Mouse (Mus musculus) ES-E14 (cell line): ENCODE data around the gene Abl1. TPM values are rescaled to one million over a fixed set of nuclear protein-coding genes. Genes with fewer than 3 reads are reported as not detected.

Experiments
- DNase-seq: peaks from one replicate; pipeline ENCODE4 v3.0.0-alpha.2; 2013; ENCODE audit warnings: low read depth, low spot score
- H3K27ac ChIP-seq: 2 replicates; pipeline ENCODE4 v1.5.1; 2012; ENCODE audit warnings: low read depth, mild to moderate bottlenecking, low read length, moderate library complexity, mixed read lengths; ENCODE audit not compliant: poor library complexity, insufficient read depth, severe bottlenecking
- H3K36me3 ChIP-seq: 2 replicates; pipeline ENCODE4 v1.6.1; 2012; ENCODE audit warnings: mild to moderate bottlenecking, low read length, moderate library complexity, mixed read lengths; ENCODE audit not compliant: control insufficient read depth, poor library complexity, insufficient read depth, severe bottlenecking
- H3K4me1 ChIP-seq, 2 experiments: fragments of 150-350 bp in 1 of 2; sonication (generic) in 1 of 2; 2 replicates each; pipeline ENCODE4 v1.6.1; 2012; ENCODE audit warnings: low read length in 2 of 2, mild to moderate bottlenecking in 1 of 2, mixed read lengths in 1 of 2; ENCODE audit not compliant: control insufficient read depth in 2 of 2, insufficient read depth in 2 of 2, poor library complexity in 1 of 2
- H3K4me3 ChIP-seq, 2 experiments: fragments of 150-350 bp in 1 of 2; sonication (generic) in 1 of 2; 2 replicates each; pipeline ENCODE4 v1.5.1; 2012; ENCODE audit warnings: low read length in 2 of 2, low read depth in 1 of 2, mild to moderate bottlenecking in 1 of 2, mixed read lengths in 1 of 2; ENCODE audit not compliant: insufficient read depth in 1 of 2, poor library complexity in 1 of 2, severe bottlenecking in 1 of 2
- H3K9ac ChIP-seq: 2 replicates; pipeline ENCODE4 v1.6.1; 2012; ENCODE audit warnings: low read depth, mild to moderate bottlenecking, low read length, mixed read lengths; ENCODE audit not compliant: poor library complexity, insufficient read depth, severe bottlenecking
- H3K9me3 ChIP-seq: fragments of 150-350 bp; sonication (generic); 2 replicates; pipeline ENCODE4 v1.6.1; 2012; ENCODE audit warnings: low read depth, mild to moderate bottlenecking, low read length; ENCODE audit not compliant: control insufficient read depth, insufficient read depth
- CHD2 ChIP-seq: IDR thresholded peaks from 2 replicates; pipeline ENCODE4 v1.6.1; 2014; ENCODE audit warnings: mild to moderate bottlenecking, low read depth, low read length, inconsistent platforms
- HCFC1 ChIP-seq: IDR thresholded peaks from 2 replicates; pipeline ENCODE4 v1.6.1; 2012; ENCODE audit warnings: low read length, inconsistent platforms, borderline replicate concordance; ENCODE audit not compliant: insufficient read depth
- MAFK ChIP-seq: IDR thresholded peaks from 2 replicates; pipeline ENCODE4 v1.6.1; 2014; ENCODE audit warnings: mild to moderate bottlenecking, low read depth, low read length, inconsistent platforms; ENCODE audit not compliant: insufficient read depth
- ZC3H11A ChIP-seq: IDR thresholded peaks from 2 replicates; pipeline ENCODE4 v1.6.1; 2012; ENCODE audit warnings: low read depth, mild to moderate bottlenecking, inconsistent platforms, low read length, borderline replicate concordance
- ZNF384 ChIP-seq: IDR thresholded peaks from 2 replicates; pipeline ENCODE4 v1.6.1; 2012; ENCODE audit warnings: low read depth, low read length, inconsistent platforms
- in situ Hi-C, 2 experiments: fragments of 600-800 bp; cut with MboI; formaldehyde crosslinking; loops; one replicate each; pipeline ENCODE4 v1.15.1; 2025; ENCODE audit warnings: low sequenced_read_pairs in 2 of 2, inconsistent platforms in 1 of 2; ENCODE audit not compliant: unreplicated experiment in 2 of 2
- total RNA-seq: library from RNA; depleted of rRNA; stranded (reverse); fragments of 300-350 nt; gene quantifications from 2 replicates; pipeline ENCODE4 v1.2.3, GENCODE M21; 2012

Abl1 gene
- total RNA-seq, 1 experiment, result 41.9 TPM

DNA sequence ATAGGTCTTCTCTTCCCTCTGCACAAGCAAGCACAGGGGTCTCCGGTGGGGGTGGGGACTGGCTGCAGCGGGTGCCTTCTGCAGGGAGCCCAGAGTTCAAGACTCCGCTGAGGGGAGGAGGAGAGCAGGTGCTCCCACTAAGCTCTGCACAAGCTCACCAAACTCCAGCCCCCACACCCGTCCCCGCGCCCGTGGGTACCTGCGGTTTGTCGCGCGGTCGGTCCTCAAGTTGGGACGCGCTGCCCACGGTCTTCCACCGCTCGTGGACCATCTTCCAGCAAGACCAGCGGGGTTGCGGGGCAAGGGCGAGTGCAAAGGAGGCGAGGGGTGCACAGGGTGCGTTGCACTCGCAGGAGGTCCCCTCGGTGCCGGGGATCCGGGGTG is 157.3 kb downstream of the Abl1 start:
- Histone ChIP-seq H3K9me3 (no peaks in the 10 kb centered on the region), H3K9ac (peak overlapping the region; percentile 15; the same call in 1 of the 2 replicates), H3K4me3 (peak overlapping the region; percentile 64 to 74), H3K36me3 (no peaks in the 10 kb centered on the region), H3K27ac (no peak overlapping the region), H3K4me1 (peaks cover 0 to 5% of the 10 kb centered on the region in 2 experiments; a peak in 1 of 4 replicates)
- TF ChIP-seq CHD2, result no peak
- TF ChIP-seq ZC3H11A, result no peak
- no peak for TF ChIP-seq HCFC1
- TF ChIP-seq MAFK, result no peak
- TF ChIP-seq ZNF384, result no peak
- in situ Hi-C loops, result no loop called here
- DNase-seq, result no peak

GRCm38 (mm10) chr2:31845896-31846691 is 157.9 kb downstream of the Abl1 start, which contains the start of gene Fibcd1:
TSS of gene Fibcd1 (minus strand) at chr2:31846005.
- Histone ChIP-seq H3K36me3 (no peaks in the 10 kb centered on the region), H3K4me1 (peaks cover 0 to 5% of the 10 kb centered on the region in 2 experiments; a peak in 1 of 4 replicates), H3K9ac (peak within 1 kb of the TSS; percentile 15; the same call in 1 of the 2 replicates), H3K27ac (no peak within 1 kb of the TSS), H3K4me3 (peak within 1 kb of the TSS; percentile 64 to 74), H3K9me3 (no peaks in the 10 kb centered on the region)
- no peak for DNase-seq
- TF ChIP-seq ZC3H11A (no peak), CHD2 (no peak), HCFC1 (no peak), ZNF384 (no peak), MAFK (no peak)
- in situ Hi-C loops, result no loop called here

DNA sequence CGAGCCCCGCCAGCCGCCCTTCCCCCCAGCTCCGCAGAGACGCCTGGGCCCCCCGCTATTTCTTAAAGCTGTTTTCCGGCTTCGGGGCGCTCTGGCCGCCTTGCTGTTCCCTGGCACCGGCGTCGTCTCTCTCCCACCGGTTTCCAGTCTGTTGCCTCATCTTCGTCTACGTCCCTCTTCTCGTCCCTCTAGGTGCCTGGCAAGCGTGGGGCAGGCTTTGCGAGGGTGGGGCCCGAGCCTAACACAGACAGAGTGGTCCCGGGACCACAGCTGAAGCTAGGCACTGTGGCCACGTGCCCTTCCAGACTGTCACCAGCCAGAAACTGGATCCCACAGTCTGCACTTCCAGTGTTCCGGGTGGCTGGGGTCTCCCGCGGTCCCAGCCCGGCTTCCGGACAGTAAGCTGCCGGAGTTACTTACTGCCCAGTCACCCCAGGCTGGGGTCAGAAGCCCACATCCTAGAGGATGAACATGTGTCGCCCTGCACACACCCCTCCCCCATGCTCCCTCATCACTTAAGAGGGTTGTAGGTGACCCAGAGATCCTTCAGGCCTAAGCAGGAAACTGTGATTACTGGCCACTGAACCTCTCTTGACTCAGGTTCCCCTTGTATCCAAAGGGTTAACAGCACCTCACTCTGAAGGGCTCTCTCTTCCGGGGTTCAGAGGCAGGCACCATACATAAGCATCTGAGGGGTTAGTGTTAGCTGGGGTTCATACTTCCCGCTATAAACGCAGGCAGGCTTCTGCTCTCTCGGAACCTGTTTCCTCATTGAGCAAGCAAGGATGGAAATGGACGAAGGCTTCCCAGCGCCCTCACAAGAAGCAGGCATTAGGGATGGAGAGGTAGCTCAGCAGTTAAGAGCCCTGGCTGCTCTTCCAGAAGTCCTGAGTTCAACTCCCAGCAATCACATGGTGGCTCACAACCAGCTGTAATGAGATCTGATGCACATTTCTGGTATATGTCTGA is 158.8 kb downstream of the Abl1 start:
- no peaks in the 10 kb centered on the region for H3K9me3 ChIP-seq
- H3K4me3 ChIP-seq, result peak overlapping the region in 1 of 2 experiments; percentile 74; a peak in 3 of 4 replicates
- no peak overlapping the region for H3K9ac ChIP-seq
- no peak for DNase-seq
- no peaks in the 10 kb centered on the region for H3K36me3 ChIP-seq
- no peak overlapping the region for H3K27ac ChIP-seq
- no peak for TF ChIP-seq MAFK
- TF ChIP-seq HCFC1, result no peak
- no peak for TF ChIP-seq ZNF384
- H3K4me1 ChIP-seq, result peaks cover 0 to 5% of the 10 kb centered on the region in 2 experiments; a peak in 1 of 4 replicates
- in situ Hi-C loops, result no loop called here

DNA sequence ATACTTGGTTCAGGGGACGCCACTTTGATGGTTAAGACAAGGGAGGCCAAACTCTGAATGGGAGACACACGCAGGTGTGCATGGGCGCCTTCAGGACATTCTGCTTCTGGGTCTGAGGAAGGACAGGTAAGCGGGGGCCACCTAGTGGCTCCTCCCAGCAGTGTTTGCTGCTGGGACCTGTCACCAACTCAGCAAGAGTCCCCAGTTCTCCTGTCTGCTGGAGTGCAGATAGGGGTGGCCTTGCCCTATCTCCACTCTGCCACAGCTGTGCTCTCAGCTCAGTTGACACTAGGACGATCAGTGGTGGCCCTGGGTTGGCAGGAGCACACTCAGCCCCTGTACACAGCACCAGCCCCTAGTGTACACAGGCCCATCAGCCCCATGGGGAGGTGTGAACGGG is 159.7 kb downstream of the Abl1 start:
- no peak for DNase-seq
- no peaks in the 10 kb centered on the region for H3K36me3 ChIP-seq
- H3K4me1 ChIP-seq, result peaks cover 0 to 5% of the 10 kb centered on the region in 2 experiments; a peak in 1 of 4 replicates
- no peak overlapping the region for H3K4me3 ChIP-seq
- H3K9ac ChIP-seq, result no peak overlapping the region
- H3K27ac ChIP-seq, result no peak overlapping the region
- TF ChIP-seq MAFK (no peak), CHD2 (no peak)
- H3K9me3 ChIP-seq, result no peaks in the 10 kb centered on the region
- in situ Hi-C loops, result no loop called here
